Mouse (Mus musculus): ENCODE data around the gene Cyp4a14. TPM values are rescaled to one million over a fixed set of nuclear protein-coding genes. Genes with fewer than 3 reads are reported as not detected.
"Not testable (repeated sequence)": the region's sequence is repeated elsewhere in the genome, so short reads cannot be mapped to it uniquely, and the experiment has no call there.

The Cyp4a14 gene
- total RNA-seq (2012; rRNA removed), result not detected in 2 replicates

GRCm38 (mm10) chr4:115496001-115496400 is at the start of gene Cyp4a14:
TSS of gene Cyp4a14 (minus strand) at chr4:115496142.
- TF ChIP-seq MAFK (IDR thresholded peaks at IDR 0.05; ENCODE audit: insufficient read depth, low read depth, low read length) (no peak), ZC3H11A (IDR thresholded peaks at IDR 0.05; ENCODE audit: borderline replicate concordance, low read depth, low read length) (no peak), CHD2 (IDR thresholded peaks at IDR 0.05; ENCODE audit: low read depth, low read length) (no peak), HCFC1 (IDR thresholded peaks at IDR 0.05; ENCODE audit: borderline replicate concordance, insufficient read depth, low read length) (no peak), ZNF384 (IDR thresholded peaks at IDR 0.05; ENCODE audit: low read depth, low read length) (no peak)
- Histone ChIP-seq H3K4me3 (ENCODE audit: insufficient read depth in 1 of 2, low read depth in 1 of 2, low read length in 2 of 2, poor library complexity in 1 of 2, severe bottlenecking in 1 of 2) (no peak within 1 kb of the TSS), H3K9me3 (ENCODE audit: control insufficient read depth, insufficient read depth, low read depth, low read length) (no peaks in the 10 kb centered on the region), H3K4me1 (ENCODE audit: control insufficient read depth in 2 of 2, insufficient read depth in 2 of 2, low read length in 2 of 2, poor library complexity in 1 of 2) (no peaks in the 10 kb centered on the region), H3K9ac (ENCODE audit: insufficient read depth, low read depth, low read length, poor library complexity, severe bottlenecking) (no peak within 1 kb of the TSS), H3K27ac (ENCODE audit: insufficient read depth, low read depth, low read length, poor library complexity, severe bottlenecking) (no peak within 1 kb of the TSS), H3K36me3 (ENCODE audit: control insufficient read depth, insufficient read depth, low read length, poor library complexity, severe bottlenecking) (no peaks in the 10 kb centered on the region)
- no peak for DNase-seq (ENCODE audit: low read depth, low spot score)
- in situ Hi-C loops (cut with MboI; ENCODE audit: low sequenced_read_pairs in 2 of 2, unreplicated experiment in 2 of 2), result no loop called here

GRCm38 (mm10) chr4:115545101-115545500 is 49.2 kb upstream of the Cyp4a14 start:
- Histone ChIP-seq H3K4me1 (ENCODE audit: control insufficient read depth in 2 of 2, insufficient read depth in 2 of 2, low read length in 2 of 2, poor library complexity in 1 of 2) (no peaks in the 10 kb centered on the region), H3K36me3 (ENCODE audit: control insufficient read depth, insufficient read depth, low read length, poor library complexity, severe bottlenecking) (no peaks in the 10 kb centered on the region), H3K4me3 (ENCODE audit: insufficient read depth in 1 of 2, low read depth in 1 of 2, low read length in 2 of 2, poor library complexity in 1 of 2, severe bottlenecking in 1 of 2) (no peak overlapping the region), H3K27ac (ENCODE audit: insufficient read depth, low read depth, low read length, poor library complexity, severe bottlenecking) (no peak overlapping the region), H3K9ac (ENCODE audit: insufficient read depth, low read depth, low read length, poor library complexity, severe bottlenecking) (no peak overlapping the region), H3K9me3 (ENCODE audit: control insufficient read depth, insufficient read depth, low read depth, low read length) (no peaks in the 10 kb centered on the region)
- no peak for TF ChIP-seq MAFK (IDR thresholded peaks at IDR 0.05; ENCODE audit: insufficient read depth, low read depth, low read length)
- in situ Hi-C loops (cut with MboI; ENCODE audit: low sequenced_read_pairs in 2 of 2, unreplicated experiment in 2 of 2), result no loop called here
- no peak for DNase-seq (ENCODE audit: low read depth, low spot score)

- no peak overlapping the region for H3K27ac ChIP-seq (ENCODE audit: insufficient read depth, low read depth, low read length, poor library complexity, severe bottlenecking)
- in situ Hi-C loops (cut with MboI; ENCODE audit: low sequenced_read_pairs in 2 of 2, unreplicated experiment in 2 of 2), result no loop called here
- TF ChIP-seq ZC3H11A (IDR thresholded peaks at IDR 0.05; ENCODE audit: borderline replicate concordance, low read depth, low read length) (no peak), CHD2 (IDR thresholded peaks at IDR 0.05; ENCODE audit: low read depth, low read length) (no peak; the same call in 1 of the 2 replicates), HCFC1 (IDR thresholded peaks at IDR 0.05; ENCODE audit: borderline replicate concordance, insufficient read depth, low read length) (no peak), MAFK (IDR thresholded peaks at IDR 0.05; ENCODE audit: insufficient read depth, low read depth, low read length) (no peak), ZNF384 (IDR thresholded peaks at IDR 0.05; ENCODE audit: low read depth, low read length) (no peak)
- DNase-seq (ENCODE audit: low read depth, low spot score), result peak; percentile 7
- H3K4me3 ChIP-seq (ENCODE audit: insufficient read depth in 1 of 2, low read depth in 1 of 2, low read length in 2 of 2, poor library complexity in 1 of 2, severe bottlenecking in 1 of 2), result no peak overlapping the region
- H3K9me3 ChIP-seq (ENCODE audit: control insufficient read depth, insufficient read depth, low read depth, low read length), result no peaks in the 10 kb centered on the region
- no peak overlapping the region for H3K9ac ChIP-seq (ENCODE audit: insufficient read depth, low read depth, low read length, poor library complexity, severe bottlenecking)
- peaks cover 0 to 2% of the 10 kb centered on the region in 2 experiments; a peak in 1 of 4 replicates for H3K4me1 ChIP-seq (ENCODE audit: control insufficient read depth in 2 of 2, insufficient read depth in 2 of 2, low read length in 2 of 2, poor library complexity in 1 of 2)
- no peaks in the 10 kb centered on the region for H3K36me3 ChIP-seq (ENCODE audit: control insufficient read depth, insufficient read depth, low read length, poor library complexity, severe bottlenecking)
Measured at GRCm38 (mm10) chr4:115521766-115522165, 25.8 kb upstream of the Cyp4a14 start.

GRCm38 (mm10) chr4:115519444-115519843 is 23.5 kb upstream of the Cyp4a14 start:
- Histone ChIP-seq H3K9me3 (ENCODE audit: control insufficient read depth, insufficient read depth, low read depth, low read length) (no peaks in the 10 kb centered on the region), H3K36me3 (ENCODE audit: control insufficient read depth, insufficient read depth, low read length, poor library complexity, severe bottlenecking) (no peaks in the 10 kb centered on the region), H3K4me3 (ENCODE audit: insufficient read depth in 1 of 2, low read depth in 1 of 2, low read length in 2 of 2, poor library complexity in 1 of 2, severe bottlenecking in 1 of 2) (no peak overlapping the region), H3K9ac (ENCODE audit: insufficient read depth, low read depth, low read length, poor library complexity, severe bottlenecking) (no peak overlapping the region), H3K27ac (ENCODE audit: insufficient read depth, low read depth, low read length, poor library complexity, severe bottlenecking) (no peak overlapping the region), H3K4me1 (ENCODE audit: control insufficient read depth in 2 of 2, insufficient read depth in 2 of 2, low read length in 2 of 2, poor library complexity in 1 of 2) (peaks cover 0 to 2% of the 10 kb centered on the region in 2 experiments; a peak in 1 of 4 replicates)
- DNase-seq (ENCODE audit: low read depth, low spot score), result no peak
- TF ChIP-seq MAFK (IDR thresholded peaks at IDR 0.05; ENCODE audit: insufficient read depth, low read depth, low read length), result no peak
- no peak for TF ChIP-seq HCFC1 (IDR thresholded peaks at IDR 0.05; ENCODE audit: borderline replicate concordance, insufficient read depth, low read length)
- no peak for TF ChIP-seq ZNF384 (IDR thresholded peaks at IDR 0.05; ENCODE audit: low read depth, low read length)
- no peak for TF ChIP-seq ZC3H11A (IDR thresholded peaks at IDR 0.05; ENCODE audit: borderline replicate concordance, low read depth, low read length)
- TF ChIP-seq CHD2 (IDR thresholded peaks at IDR 0.05; ENCODE audit: low read depth, low read length), result no peak
- in situ Hi-C loops (cut with MboI; ENCODE audit: low sequenced_read_pairs in 2 of 2, unreplicated experiment in 2 of 2), result no loop called here

GRCm38 (mm10) chr4:115518000-115518399 is 22.1 kb upstream of the Cyp4a14 start, which contains the start of gene Cyp4a10:
TSS of gene Cyp4a10 (plus strand) at chr4:115518264.
- H3K4me3 ChIP-seq (ENCODE audit: insufficient read depth in 1 of 2, low read depth in 1 of 2, low read length in 2 of 2, poor library complexity in 1 of 2, severe bottlenecking in 1 of 2); H3K36me3 ChIP-seq (ENCODE audit: control insufficient read depth, insufficient read depth, low read length, poor library complexity, severe bottlenecking); H3K4me1 ChIP-seq (ENCODE audit: control insufficient read depth in 2 of 2, insufficient read depth in 2 of 2, low read length in 2 of 2, poor library complexity in 1 of 2); DNase-seq (ENCODE audit: low read depth, low spot score); H3K9me3 ChIP-seq (ENCODE audit: control insufficient read depth, insufficient read depth, low read depth, low read length); in situ Hi-C loops (cut with MboI; ENCODE audit: low sequenced_read_pairs in 2 of 2, unreplicated experiment in 2 of 2); H3K27ac ChIP-seq (ENCODE audit: insufficient read depth, low read depth, low read length, poor library complexity, severe bottlenecking); H3K9ac ChIP-seq (ENCODE audit: insufficient read depth, low read depth, low read length, poor library complexity, severe bottlenecking): not testable (repeated sequence)

- in situ Hi-C loops (cut with MboI; ENCODE audit: low sequenced_read_pairs in 2 of 2, unreplicated experiment in 2 of 2); H3K4me3 ChIP-seq (ENCODE audit: insufficient read depth in 1 of 2, low read depth in 1 of 2, low read length in 2 of 2, poor library complexity in 1 of 2, severe bottlenecking in 1 of 2); H3K9me3 ChIP-seq (ENCODE audit: control insufficient read depth, insufficient read depth, low read depth, low read length): not testable (repeated sequence)
Measured at GRCm38 (mm10) chr4:115513964-115514363, 18.0 kb upstream of the Cyp4a14 start.

More at GRCm38 (mm10) chr4:115513964-115514363, 18.0 kb upstream of the Cyp4a14 start:
- H3K36me3 ChIP-seq (ENCODE audit: control insufficient read depth, insufficient read depth, low read length, poor library complexity, severe bottlenecking); H3K4me1 ChIP-seq (ENCODE audit: control insufficient read depth in 2 of 2, insufficient read depth in 2 of 2, low read length in 2 of 2, poor library complexity in 1 of 2); DNase-seq (ENCODE audit: low read depth, low spot score); H3K9ac ChIP-seq (ENCODE audit: insufficient read depth, low read depth, low read length, poor library complexity, severe bottlenecking); H3K27ac ChIP-seq (ENCODE audit: insufficient read depth, low read depth, low read length, poor library complexity, severe bottlenecking): not testable (repeated sequence)
